Mouse (Mus musculus) spleen, embryonic (tissue): Measurements from ENCODE around the gene Dedd2.

Experiments used
- CTCF ChIA-PET: fragments of 350-600 bp; sonication (Branson Sonifier 250); formaldehyde crosslinking; loops from one replicate; lab custom pipeline; 2022; lab: Charles Lee

Dedd2 gene

DNA sequence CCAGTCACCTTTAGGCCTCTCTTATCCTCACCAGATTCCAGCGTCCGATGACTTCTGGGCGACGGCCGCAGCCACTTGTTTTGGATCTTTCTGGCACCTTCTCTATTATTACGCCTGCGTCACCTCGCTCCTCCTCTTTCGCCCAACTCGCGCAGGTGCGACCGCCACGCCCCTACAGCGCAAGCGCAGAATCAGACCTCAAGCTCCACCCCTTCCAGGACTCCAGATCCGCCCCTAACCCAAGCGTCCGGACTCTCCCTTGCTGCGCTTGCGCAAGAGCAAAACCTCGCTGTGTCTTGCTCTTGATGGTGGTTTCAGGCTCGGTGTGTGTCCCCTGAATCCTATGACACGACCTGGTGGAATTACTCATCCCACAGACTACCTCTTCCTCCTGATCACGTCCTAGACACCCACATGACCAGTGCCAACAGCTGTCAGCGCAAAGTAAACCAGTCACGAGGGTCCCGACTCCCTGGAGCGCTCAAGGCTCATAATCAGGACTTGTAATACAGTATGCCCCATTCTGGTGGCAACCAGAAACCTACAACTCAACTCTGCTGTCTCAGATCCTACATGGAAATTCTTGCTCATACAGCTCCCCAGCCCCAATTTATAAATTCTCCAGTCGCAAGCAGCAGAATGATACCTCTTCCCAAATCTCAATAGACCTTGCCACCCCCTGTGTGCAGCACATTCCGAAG, 509 bp downstream of the Dedd2 start:
- CTCF ChIA-PET, result interaction anchor here (0.9 kb wide), 1 partner anchor 127 kb away, joined by 3 read pairs; no protein-coding TSS in a partner anchor

DNA sequence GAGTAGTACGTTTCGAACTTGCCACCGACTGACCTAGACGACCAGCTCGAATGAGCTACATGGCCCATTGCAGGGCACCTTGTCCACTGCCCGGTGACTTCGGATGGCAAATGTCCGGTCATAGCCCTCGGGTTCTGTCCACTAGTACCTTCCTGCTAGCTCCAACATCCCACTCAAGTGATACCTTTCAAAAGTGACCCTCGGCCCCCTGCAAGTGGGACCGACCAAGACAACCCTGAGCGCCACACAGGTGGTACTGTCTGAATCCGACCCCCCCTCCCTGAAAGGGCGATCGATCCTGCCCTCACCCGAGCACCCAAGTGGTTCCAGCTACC, 1.0 kb downstream of the Dedd2 start:
- CTCF ChIA-PET, result interaction anchor here (0.9 kb wide), 1 partner anchor 127 kb away, joined by 3 read pairs; no protein-coding TSS in a partner anchor

DNA sequence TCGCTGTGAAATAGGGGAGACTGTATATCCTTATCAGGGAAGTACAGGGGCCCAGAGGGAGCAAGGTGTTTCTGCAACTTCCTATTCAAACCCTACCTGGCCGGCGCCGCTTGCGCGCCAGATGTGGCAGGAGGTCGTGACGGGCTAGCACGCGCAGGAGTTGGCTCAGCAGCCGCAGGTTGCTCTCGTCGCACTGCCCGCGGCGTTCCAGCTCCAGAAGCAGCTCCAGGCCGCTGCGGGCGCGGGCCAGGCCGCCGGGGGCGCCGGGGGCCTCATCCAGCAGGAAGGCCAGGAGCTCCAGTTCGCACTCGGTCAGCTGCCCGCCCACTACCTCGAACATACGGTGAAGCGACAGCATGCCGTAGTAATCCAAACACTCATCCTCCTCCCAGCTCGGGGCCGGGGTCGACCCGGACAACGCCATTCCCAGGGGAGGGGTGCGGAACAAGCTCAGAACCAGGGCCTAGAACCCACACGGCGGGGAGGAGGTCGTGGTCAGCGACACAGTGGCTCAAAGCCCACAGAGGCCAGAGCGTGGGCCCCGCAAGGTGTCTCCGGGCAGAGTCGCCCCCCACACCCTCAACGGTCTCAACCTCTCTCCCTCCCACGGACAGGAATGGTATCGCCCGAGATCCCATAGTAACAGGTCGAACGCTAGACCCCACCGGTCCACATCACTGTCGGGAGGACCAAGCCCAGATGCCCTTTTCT, 1.6 kb downstream of the Dedd2 start:
- CTCF ChIA-PET, result interaction anchor here (0.7 to 1.5 kb wide), 2 partner anchors 15 to 55 kb away, joined by 3 to 4 read pairs; no protein-coding TSS in a partner anchor

DNA sequence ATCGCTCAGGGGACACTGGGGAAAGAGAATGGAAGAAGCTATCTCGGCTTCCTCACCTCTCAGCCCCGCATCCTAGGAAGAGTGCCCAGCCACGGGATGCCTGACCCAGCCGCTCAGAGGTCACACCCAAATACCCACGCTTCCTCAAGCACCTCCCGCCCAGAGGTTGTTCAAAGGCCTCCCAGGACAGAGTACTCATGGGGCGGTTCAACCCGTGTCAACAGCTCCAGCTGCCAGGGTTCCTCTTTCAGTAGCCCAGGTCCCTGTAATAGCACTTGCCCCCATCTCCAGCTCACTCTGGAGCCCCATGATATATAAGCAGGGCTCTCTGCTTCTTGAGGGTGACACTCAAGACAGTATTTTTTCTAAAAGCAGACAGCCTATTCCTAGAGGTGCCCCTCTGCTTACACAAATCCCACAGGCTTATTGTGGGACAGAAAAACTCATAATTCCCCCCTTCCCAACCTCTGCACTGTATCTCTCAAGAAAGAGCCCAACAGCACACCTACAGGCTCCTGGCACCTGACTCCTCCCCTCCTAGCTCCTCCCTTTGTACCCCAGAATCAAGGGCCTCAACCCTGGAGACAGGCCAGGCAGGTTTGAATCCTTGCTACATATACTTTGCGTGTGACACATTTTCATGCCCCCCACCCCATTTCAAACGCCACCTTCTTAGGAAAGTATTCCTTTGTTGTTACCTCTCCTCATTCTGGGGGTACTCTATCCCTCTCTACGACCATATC, 2.6 kb downstream of the Dedd2 start:
- CTCF ChIA-PET, result interaction anchor here (1.5 kb wide), 1 partner anchor 56 kb away, joined by 4 read pairs; no protein-coding TSS in a partner anchor

DNA sequence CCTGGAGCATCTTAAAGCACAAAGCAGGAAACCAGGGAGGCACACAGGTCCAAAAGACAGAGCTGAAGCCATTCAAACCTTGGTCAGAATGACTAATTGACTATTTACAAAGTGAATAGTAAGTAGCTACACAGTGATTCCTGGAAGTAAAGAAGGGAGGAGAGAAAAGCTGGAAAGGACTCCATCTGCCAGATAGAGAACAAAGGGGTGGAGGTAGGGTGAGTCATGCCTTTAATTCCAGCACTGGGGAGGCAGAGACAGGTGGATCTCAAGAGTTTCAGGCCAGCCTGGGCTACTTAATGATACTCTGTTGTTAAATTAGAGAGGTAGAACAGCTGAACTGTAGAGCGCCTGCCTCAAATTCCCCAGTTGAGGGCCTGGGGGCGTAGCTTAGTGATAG, 6.2 kb downstream of the Dedd2 start:
- CTCF ChIA-PET, result no interaction called here

DNA sequence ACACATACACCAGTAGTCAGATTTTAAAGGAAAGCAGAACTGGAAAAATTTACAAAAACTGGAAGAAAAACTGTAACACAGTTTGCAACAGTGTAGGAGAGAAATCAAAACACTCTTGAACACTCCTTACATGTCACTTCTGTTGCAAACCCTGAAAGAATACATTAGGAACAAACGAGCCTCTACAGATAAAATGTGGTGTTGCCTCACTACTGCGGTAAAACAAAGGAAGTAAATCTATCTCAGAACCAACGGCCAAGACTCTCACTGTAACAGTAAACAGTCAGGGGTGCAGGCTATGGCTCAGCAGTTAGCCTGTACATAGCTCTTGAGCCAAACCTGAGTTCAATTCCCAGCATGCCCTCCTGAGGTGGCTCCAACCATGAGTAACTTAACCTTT, 7.3 kb downstream of the Dedd2 start:
- CTCF ChIA-PET, result interaction anchor here (0.5 kb wide), 1 partner anchor 45 kb away, joined by 8 read pairs; no protein-coding TSS in a partner anchor

DNA sequence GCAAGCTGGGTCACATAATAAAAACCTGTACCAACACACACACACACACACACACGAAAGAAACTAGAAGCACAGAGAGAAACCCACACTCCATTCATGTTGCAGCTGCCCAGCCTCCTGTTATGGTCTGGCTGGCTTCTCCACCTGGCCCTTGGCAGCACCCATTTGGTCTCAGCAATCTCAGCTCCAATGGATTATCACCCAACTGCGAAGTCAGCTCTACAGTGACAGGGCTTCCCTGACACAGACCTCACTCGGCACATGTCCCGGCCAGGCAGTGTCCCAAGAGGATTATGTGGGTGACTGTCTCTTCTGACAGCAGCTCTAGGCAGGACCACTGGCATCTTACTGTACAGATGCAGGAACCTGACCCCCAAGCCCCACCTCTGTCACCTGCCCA, 9.9 kb downstream of the Dedd2 start:
- CTCF ChIA-PET, result interaction anchor here (0.7 kb wide), 1 partner anchor 110 kb away, joined by 6 read pairs; no protein-coding TSS in a partner anchor

DNA sequence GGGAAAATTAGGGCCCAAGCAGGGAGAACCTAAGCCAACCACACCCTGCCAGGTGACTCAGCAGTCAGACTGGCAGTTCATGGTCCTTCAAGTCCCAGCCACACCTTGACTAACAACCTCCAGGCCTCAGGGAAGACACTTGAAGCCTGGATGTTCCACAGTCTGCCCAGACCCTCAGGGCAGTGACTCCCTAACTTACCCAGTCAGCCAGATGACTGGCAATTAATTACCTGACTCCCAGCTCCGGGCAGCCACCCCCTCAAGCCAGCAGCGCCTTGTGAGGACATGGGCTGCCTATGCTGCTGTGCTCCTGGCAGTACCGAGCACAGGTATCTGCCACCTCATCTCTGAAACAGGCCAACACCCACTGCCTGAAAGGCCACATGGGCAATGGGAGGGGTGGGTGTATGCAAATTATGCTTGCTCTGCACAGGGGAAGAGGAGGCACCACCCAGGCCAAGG, 11.2 kb downstream of the Dedd2 start:
- CTCF ChIA-PET, result no interaction called here

DNA sequence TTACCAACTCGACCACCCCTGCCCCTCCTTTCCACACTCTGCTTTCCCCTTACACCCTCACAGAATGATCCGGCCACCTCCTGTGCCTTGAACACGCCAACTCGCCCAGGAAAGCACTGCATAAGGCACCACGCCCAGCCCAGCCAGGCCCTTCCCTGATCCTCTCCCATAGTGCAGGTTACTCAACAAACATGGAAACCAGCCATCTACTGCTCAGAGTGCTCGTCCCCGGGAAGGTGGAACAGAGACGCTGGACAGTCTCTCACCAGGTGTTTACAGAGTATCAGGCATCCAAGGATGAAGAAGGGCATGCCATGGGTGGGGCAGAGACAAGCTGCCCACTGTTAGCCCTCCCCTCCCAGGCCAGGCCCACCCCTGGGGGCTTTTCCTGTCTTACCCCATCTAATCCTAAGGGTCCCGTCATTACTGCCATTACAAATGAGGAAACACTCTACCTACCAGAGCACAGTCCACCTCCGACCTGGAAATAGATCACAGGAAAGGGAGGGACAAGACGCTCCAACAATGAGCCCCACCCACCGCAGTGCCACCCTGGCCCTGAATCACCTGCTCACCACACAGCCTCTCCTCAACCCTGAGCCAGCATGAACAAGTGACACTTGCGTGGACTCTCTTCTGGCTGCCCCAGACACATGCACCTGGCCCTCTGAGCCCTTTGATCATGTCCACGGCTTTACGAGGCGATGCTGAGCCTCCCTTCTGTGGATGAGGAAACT, 14.2 kb downstream of the Dedd2 start:
- CTCF ChIA-PET, result no interaction called here

DNA sequence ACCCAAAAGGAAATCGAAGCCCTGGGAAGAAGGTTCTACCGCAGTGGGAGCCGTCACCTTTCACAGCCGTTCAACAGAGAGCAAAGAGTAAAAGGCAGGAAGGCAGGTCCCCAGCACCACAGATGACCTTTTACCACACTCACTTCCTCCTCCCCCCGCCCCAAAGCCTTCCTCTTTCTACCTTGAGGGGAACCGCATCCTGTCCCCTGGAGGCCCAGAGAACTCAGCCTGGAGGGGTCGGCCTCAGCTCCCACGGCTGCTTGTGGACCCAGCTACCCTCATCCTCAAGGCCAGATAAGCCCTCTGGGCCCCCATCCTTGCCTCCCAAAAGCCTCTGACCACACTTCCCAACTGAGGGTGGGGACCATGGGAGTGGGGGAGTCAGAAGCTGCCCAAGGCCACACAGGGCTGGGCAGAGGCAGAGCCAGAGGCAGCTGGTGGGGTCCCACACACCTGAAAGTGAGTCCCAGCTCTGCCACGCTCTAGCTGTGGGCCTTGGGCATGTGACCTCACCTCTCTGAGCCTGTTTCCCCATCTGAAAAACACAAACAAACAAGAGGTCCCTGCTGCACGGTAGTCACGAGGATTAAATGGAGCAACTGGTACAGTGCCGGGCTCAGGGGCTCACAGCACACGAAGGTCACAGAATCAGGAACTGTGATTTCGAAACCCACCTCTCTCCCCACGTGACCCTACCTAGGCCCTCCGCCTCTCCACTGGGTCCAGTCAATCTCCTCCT, 14.9 kb downstream of the Dedd2 start:
- CTCF ChIA-PET, result interaction anchor here (0.6 kb wide), 1 partner anchor 16 kb away, joined by 4 read pairs; no protein-coding TSS in a partner anchor

DNA sequence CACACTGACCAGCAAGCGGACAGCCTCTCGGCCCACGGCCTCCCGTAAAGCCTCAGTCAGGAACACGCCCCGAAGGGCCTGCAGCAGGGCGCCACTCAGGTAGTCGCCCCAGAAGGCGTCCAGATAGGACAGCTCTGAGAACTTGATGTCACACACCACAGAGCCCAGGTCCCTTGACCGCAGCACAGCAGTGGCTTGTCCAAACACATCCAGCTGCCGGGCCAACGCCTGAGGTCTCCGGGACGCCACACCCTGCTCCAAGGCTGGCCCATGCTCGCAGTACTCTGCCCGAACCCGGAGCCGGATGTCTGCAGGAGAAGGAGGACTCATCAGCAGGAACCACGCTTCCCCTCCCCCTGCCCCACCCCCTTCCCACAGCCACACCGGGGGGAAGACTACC, 16.8 kb downstream of the Dedd2 start:
- CTCF ChIA-PET, result no interaction called here

DNA sequence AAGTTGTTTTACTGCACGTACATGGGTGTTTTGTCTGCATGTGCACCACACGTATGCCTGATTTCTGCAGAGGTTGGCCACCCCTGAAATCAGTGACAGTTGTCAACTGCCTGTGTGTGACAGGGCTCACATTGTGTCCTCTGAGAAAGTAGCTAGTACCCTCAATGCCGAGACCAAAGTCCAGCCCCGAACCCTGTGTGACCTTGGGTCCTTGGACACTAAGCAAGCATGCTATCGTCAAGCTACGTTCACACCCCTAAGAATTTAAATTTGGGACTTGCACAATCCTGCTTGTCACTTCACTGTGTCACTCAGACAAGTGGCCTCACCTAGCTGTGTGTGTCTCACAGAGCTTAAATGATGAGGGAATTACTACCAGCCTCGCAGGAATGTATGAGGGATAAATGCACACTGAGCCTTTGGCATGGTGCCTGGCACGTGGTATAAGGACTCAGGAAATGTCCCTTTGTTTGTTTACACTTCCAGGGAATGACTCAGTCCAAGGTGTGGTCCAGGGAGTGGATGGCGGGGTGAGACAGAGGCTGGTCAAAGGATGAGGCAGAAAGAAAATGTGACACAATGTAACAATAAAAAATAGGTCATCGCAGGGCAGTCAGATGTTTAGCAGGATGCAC, 22.9 kb downstream of the Dedd2 start:
- CTCF ChIA-PET, result interaction anchor here (0.7 kb wide), 1 partner anchor 81 kb away, joined by 9 read pairs; no protein-coding TSS in a partner anchor

DNA sequence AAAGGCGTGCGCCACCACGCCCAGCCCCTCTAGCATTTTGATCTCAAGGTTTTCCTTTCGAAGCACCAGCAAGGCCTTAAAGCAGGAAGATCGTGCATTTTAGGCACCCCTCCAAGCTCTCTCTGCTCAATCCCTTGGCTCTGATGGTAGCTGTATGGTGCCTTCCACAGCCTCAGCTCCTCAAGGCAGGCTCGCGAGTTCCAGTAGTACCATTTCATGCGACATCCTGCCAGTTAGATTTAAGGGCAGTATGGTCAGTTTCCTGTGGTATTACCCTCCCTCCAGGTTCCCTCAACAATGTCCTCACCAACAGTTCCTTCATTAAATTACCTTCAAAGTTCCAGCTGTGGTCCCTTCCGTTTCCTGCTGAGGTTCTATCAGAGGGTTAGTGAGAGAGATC, 24.3 kb downstream of the Dedd2 start:
- CTCF ChIA-PET, result no interaction called here

DNA sequence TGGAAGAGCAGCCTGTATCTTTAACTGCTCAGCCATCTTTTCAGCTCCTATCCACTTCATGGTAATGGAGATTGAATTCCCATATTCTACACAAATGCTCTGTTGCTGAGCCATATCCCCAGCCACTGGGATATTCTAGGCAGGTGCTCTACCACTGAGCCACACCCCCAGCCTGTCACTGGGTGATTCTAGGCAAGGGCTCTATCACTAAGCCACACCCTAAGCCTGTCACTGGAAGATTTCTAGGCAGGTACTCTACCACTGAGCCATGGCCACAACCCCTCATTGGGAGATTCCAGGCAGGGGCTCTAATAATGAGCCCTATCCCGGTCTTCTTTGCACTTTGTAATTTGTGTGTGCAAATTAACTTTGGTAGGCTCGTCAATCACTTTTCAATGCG, 25.3 kb downstream of the Dedd2 start:
- CTCF ChIA-PET, result no interaction called here

DNA sequence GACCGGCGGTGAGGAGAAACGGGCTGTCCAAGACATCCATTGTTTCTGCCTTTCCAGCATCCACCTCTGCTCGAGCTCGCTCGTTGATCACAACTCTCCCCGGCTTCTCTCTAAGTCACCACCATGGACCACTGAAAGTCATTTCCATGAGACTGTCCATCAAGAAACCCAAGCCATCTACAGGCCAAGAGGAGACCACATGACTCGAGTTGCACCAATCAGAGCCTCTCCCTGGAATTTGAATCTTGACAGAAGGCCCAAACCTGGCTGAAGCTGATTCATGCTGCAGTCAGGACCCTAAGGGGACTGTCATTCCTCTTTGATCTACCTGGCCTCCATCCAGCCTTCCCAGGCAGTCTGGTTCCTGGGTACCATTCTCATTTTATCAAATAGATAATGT, 28.3 kb downstream of the Dedd2 start:
- CTCF ChIA-PET, result no interaction called here

DNA sequence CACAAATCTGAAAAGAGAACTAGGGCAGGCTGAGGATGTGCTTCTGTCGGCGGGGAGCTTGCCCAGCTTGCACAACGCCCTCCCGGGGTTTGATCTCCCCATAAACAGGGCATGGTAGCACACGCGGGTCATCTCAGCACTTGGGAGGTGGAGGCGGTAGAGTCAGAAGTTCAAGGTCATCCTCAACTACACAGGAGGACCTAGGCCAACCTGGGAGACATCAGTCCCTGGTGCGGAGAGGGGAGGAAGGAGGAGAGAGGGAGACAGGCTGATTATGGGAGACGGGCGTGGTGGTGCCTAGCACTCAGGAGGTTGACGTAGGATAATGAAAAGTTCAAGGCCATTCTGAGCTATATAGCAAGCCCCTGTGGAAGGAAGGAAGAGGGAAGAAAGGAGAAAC, 29.6 kb downstream of the Dedd2 start:
- CTCF ChIA-PET, result no interaction called here

DNA sequence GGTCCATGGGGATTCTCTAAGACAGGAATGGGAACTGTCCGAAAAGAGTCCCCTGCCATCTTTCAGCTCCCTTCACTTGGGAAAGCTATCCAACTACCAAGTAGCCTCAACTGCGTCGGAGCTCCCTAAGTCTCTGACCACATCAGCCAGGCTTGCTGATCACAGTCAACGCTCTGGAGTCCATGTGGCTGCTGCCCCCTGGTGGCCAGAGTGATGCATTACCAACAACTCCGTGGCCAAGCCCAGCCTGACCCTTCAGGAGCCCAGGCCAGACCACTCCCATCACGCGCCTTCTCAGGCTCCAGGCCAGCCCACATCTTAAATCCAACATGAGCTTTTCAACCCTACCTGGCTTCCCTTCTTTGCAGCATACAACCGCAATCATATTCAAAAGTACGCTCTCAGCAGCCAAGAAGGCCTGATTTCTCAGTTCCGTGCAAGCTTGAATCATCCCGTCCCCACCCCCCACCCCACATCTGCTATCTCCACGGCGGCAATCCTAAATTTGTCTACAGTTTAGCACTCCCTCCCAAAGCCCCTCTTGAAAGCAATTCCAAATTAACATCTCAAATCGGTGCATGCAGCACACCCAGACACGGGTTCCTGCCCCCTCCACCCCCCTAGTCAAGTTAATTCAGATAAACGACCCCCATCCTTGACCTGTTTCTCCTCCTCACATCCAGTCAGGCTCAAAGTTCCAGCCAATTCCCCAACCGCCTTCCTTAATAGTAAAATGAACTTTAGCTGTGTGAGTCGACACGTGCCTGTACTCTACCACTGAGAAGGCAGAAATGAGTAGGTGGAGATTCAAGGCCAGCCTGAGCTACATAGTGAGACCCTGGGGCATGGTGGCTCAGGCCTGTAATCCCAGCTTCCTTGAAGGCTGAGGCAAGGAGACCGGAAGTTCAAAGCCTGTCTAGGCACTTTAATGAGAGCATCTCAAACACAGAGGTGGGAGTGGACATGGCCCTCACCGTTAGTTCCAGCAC, 32.5 kb downstream of the Dedd2 start:
- CTCF ChIA-PET, result interaction anchor here (0.5 to 1.9 kb wide), 6 partner anchors 15 to 102 kb away, joined by 3 to 13 read pairs (median 3); no protein-coding TSS in a partner anchor

DNA sequence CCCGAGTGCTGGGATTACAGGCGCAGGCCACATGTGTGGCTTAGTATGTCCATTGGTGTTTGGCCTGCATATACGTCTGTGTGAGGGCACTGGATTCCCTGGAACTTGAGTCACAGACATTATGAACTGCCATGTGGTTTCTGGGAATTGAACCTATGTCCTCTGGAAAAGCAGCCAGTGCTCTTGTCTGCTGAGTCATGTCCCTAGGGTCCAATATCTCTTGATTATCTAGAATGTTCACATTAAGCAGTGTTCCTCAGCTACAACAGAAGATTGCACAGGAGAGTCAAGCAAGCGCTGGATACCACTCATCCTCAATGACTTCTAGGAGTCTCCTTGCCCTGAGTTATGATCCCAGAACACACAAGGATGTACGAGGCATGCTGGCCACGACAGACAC, 36.3 kb downstream of the Dedd2 start:
- CTCF ChIA-PET, result interaction anchor here (0.5 to 0.6 kb wide), 3 partner anchors 13 to 91 kb away, joined by 3 read pairs; no protein-coding TSS in a partner anchor

DNA sequence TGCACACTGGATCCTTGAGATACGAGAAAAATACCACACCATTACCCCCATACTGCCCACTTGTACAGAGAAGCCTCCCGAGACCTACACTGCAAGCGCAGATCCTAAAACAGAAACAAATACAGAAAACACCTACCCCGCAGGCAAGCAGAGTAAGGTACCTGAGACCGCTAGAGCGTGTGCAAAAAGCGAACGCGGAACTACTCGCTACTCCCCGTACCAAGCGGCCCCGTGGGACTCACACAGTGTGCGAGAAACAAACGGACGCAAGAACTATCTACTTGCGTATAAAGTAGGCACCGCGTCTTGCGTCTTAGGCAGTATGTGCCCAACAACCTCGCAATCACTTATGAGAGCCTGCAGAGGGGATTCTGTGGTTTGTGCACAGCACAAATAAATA, 38.6 kb downstream of the Dedd2 start:
- CTCF ChIA-PET, result no interaction called here
